Mouse (Mus musculus): ENCODE results near the gene Cux2. TPM values are rescaled to one million over a fixed set of nuclear protein-coding genes. Genes with fewer than 3 reads are reported as not detected.

The Cux2 gene
- total and polyA plus RNA-seq, 3 experiments = 1.4 to 3.5 TPM; not detected in 1

DNA sequence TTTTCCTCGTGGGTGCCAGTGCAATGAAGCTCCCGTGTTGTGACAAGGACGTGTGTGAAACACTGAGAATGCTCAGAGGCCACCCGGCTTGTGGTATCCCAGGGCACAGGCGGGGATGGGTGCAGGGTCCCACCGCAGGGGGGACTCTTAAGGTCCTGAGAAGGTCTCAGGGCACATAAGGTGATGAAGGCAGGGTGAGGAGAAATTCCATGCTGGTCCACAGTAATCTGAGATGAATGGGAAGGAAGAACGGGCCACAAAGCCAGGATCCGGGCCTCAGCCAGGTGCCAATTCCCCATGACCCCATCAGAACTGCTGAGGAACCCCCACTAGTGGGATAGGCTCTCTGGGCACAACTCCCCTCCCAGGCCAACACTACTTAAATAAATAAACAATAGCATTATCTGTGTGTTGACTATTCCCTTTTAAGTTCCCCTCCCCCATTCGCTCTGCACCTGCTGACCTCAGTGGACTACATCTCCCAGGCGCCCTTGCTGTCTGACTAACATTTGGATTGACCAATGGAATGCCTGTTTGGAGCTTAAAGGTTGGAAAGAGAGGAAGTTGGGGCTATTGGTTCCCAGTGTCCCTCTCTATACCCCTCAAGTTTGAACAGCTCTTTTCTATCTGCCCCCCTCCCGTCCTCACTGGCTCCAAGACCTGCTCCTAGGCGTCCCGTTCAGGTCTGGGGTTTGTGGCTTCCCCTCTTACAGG is 4.4 kb upstream of the Cux2 start (continued):
- TF ChIP-seq SMC3 (IDR thresholded peaks at IDR 0.05; ENCODE audit: low read depth, low read length) (no peak), NELFE (IDR thresholded peaks at IDR 0.05; ENCODE audit: low read depth, low read length) (no peak), ZKSCAN1 (IDR thresholded peaks at IDR 0.05; ENCODE audit: low read depth, low read length) (no peak), ZMIZ1 (IDR thresholded peaks at IDR 0.05; ENCODE audit: low read depth, low read length) (no peak), TCF12 (IDR thresholded peaks at IDR 0.05; ENCODE audit: low read depth, low read length) (no peak), RAD21 (IDR thresholded peaks at IDR 0.05; ENCODE audit: low read depth, low read length) (no peak), GATA1 (IDR thresholded peaks at IDR 0.05; ENCODE audit: low read depth, low read length) (no peak), ETS1 (IDR thresholded peaks at IDR 0.05; ENCODE audit: low read depth, low read length) (no peak), POLR2AphosphoS2 (IDR thresholded peaks at IDR 0.05; ENCODE audit: low read length) (no peak), EP300 (IDR thresholded peaks at IDR 0.05; ENCODE audit: low read depth in 1 of 2, low read length in 2 of 2) (no peak), MAX (IDR thresholded peaks at IDR 0.05; ENCODE audit: low read length) (no peak), ELF1 (IDR thresholded peaks at IDR 0.05; ENCODE audit: low read depth, low read length) (no peak; the same call in 1 of the 2 replicates), UBTF (IDR thresholded peaks at IDR 0.05; ENCODE audit: borderline replicate concordance, insufficient read depth, low read depth, low read length) (no peak), ZNF384 (IDR thresholded peaks at IDR 0.05; ENCODE audit: low read depth, low read length) (no peak), USF1 (IDR thresholded peaks at IDR 0.05; ENCODE audit: low read depth, low read length) (peak; percentile 42; the same call in 1 of the 2 replicates), CHD1 (IDR thresholded peaks at IDR 0.05; ENCODE audit: low read depth, low read length) (no peak), KAT2A (conservative IDR thresholded peaks at IDR 0.05; ENCODE audit: low read depth, low read length) (peak; percentile 68)

DNA sequence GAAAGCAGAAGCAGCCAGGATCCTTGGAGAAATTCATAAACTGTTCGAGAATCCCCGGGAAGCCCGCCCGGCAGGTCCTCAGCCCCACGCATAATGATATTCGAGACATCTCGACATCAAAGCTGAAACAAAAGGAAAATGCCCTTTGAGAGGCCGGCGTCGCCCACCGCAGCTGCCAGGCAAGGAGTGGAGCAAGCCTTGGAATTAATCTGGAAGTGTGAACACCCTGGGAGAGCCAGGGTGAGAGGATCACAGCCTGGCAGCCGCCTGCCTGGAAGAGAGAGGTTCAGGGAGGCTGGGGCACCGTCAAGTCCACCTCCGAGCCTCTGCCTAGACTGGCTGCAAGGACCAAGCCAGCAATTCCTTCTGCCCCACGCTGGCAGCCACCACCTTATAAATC is 3.7 kb upstream of the Cux2 start:
- no peaks in the 10 kb centered on the region for H3K36me3 ChIP-seq (ENCODE audit: control insufficient read depth in 1 of 2, insufficient read depth in 2 of 2, low read length in 2 of 2)
- H3K4me1 ChIP-seq (ENCODE audit: control insufficient read depth in 1 of 2, insufficient read depth in 2 of 2, low read length in 2 of 2) = no peaks in the 10 kb centered on the region
- no peak overlapping the region for H3K4me3 ChIP-seq (ENCODE audit: control insufficient read depth in 1 of 2, insufficient read depth in 1 of 2, low read depth in 2 of 2, low read length in 2 of 2)
- no peak for DNase-seq (ENCODE audit: low read depth, low spot score)
- H3K9ac ChIP-seq (ENCODE audit: control insufficient read depth, low read depth, low read length, poor library complexity, severe bottlenecking) = no peak overlapping the region
- no peaks in the 10 kb centered on the region for H3K27me3 ChIP-seq (ENCODE audit: control insufficient read depth in 1 of 2, insufficient read depth in 2 of 2, low read length in 2 of 2)
- peaks cover 2% of the 10 kb centered on the region; the same call in 1 of the 2 replicates for H3K79me2 ChIP-seq (ENCODE audit: control insufficient read depth, insufficient read depth, low read length, poor library complexity)
- no peaks in the 10 kb centered on the region for H3K9me3 ChIP-seq (replicated peaks; ENCODE audit: insufficient read depth, low read length)
- TF ChIP-seq POLR2AphosphoS5 (IDR thresholded peaks at IDR 0.05; ENCODE audit: borderline replicate concordance, low read depth, low read length) (no peak), CHD1 (IDR thresholded peaks at IDR 0.05; ENCODE audit: low read depth, low read length) (no peak), ZMIZ1 (IDR thresholded peaks at IDR 0.05; ENCODE audit: low read depth, low read length) (no peak), MYC (IDR thresholded peaks at IDR 0.05; ENCODE audit: low read depth, low read length) (no peak), MXI1 (IDR thresholded peaks at IDR 0.05; ENCODE audit: low read depth, low read length) (no peak), TAL1 (IDR thresholded peaks at IDR 0.05; ENCODE audit: low read length) (no peak), USF1 (IDR thresholded peaks at IDR 0.05; ENCODE audit: low read depth, low read length) (no peak)
- H3K27ac ChIP-seq (ENCODE audit: control insufficient read depth, low read depth, low read length) = no peak overlapping the region
